Mouse (Mus musculus) kidney, postnatal 0 days (tissue): ENCODE results near the gene Pth2. TPM values are rescaled to one million over a fixed set of nuclear protein-coding genes. Genes with fewer than 3 reads are reported as not detected.

Experiments
- ATAC-seq: fragments of 200-750 bp; cut with Nextera tagmentation; replicated peaks from 2 replicates; pipeline ENCODE4 v1.8.0; 2017; ENCODE audit warnings: low read depth, moderate number of reproducible peaks, moderate TSS enrichment, moderate library complexity; ENCODE audit not compliant: low FRiP score
- DNase-seq: peaks from one replicate; pipeline ENCODE4 v3.0.0-alpha.2; 2016; ENCODE audit warnings: low spot score
- H3K27ac ChIP-seq: fragments of 300-500 bp; sonication (generic); 2 replicates; pipeline ENCODE4 v1.5.1; 2014; ENCODE audit warnings: mild to moderate bottlenecking
- H3K27me3 ChIP-seq: fragments of 300-500 bp; sonication (generic); 2 replicates; pipeline ENCODE4 v1.6.1; 2014; ENCODE audit warnings: low read length, mixed read lengths; ENCODE audit not compliant: insufficient read depth
- H3K36me3 ChIP-seq: fragments of 300-500 bp; sonication (generic); 2 replicates; pipeline ENCODE4 v1.6.1; 2014; ENCODE audit warnings: low read length, mixed read lengths; ENCODE audit not compliant: insufficient read depth
- H3K4me1 ChIP-seq: fragments of 300-500 bp; sonication (generic); replicated peaks from 2 replicates; pipeline ENCODE4 v1.6.1; 2014; ENCODE audit warnings: antibody characterized with exemption, low read length, mixed read lengths; ENCODE audit not compliant: insufficient read depth
- H3K4me2 ChIP-seq: fragments of 300-500 bp; sonication (generic); 2 replicates; pipeline ENCODE4 v1.6.1; 2014; ENCODE audit warnings: mild to moderate bottlenecking, low read length, moderate library complexity, mixed read lengths
- H3K4me3 ChIP-seq: fragments of 300-500 bp; sonication (generic); replicated peaks from 2 replicates; pipeline ENCODE4 v1.5.1; 2014; ENCODE audit warnings: low read depth, low read length
- H3K9ac ChIP-seq: fragments of 300-500 bp; sonication (generic); 2 replicates; pipeline ENCODE4 v1.6.1; 2014; ENCODE audit warnings: low read depth, low read length
- H3K9me3 ChIP-seq: fragments of 300-500 bp; sonication (generic); replicated peaks from 2 replicates; pipeline ENCODE4 v1.6.1; 2016; ENCODE audit warnings: low read length, inconsistent platforms, mixed read lengths
- CTCF ChIP-seq: IDR thresholded peaks from 2 replicates; pipeline ENCODE4 v1.5.1; 2016; ENCODE audit warnings: antibody characterized with exemption, low read depth, mild to moderate bottlenecking, moderate library complexity
- WGBS: fragments of 180-500 bp; shearing (Covaris S2); extraction: QIAGEN DNeasy Blood & Tissue Kit; methylation state at CpG from one replicate; pipeline ENCODE4 v1.1.7; 2014; 5-methylcytosine and 5-hydroxymethylcytosine counted together
- polyA plus RNA-seq: library from polyadenylated mRNA; unstranded; fragments of >200 nt; fragmentation: Nextera tagmentation; extraction: Ambion mirVana; gene quantifications from 2 replicates; pipeline ENCODE4 v1.2.1, GENCODE M21; 2015

Pth2 gene
- polyA plus RNA-seq, 1 experiment from 2014 or later, result not detected

DNA sequence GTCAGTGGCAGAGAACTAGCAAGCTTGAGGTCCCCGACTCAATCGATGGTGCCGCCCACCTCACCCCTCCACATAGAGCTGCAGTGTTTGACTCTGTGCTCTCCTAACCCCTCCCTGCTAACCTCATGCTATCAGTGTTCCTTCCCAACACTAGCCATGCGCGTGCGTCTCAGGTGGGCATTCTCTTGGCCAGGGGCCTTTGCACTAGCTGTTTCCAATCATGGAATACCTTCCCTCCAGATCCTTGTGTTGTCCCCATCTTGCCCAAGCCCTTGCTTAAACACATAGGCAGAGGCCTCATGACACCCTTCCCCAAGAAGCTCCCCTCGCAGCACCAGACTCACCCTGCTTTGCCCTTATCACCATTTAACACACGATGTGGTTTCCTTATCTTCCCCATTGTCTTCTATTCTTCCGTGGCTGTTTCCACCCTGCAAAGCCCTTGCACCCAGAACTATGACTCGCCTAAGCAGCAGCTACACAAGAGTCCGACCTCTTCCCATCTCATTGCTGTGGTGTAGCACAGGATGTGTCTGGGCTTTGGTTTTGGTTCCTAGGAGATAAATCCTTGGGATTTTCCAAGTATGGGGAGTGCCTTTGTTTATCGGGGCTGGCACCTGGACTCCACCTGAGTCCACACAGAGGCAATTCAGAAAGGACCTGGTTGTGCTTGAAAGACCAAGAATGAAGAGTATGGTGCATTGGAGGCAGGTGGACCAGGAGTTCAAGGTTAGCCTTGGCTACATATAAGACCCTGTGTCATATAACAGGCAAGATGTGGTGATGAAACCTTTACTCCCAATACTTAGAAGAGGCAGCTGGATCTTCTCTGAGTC, 43.4 kb upstream of the Pth2 start:
- no peak overlapping the region for H3K4me3 ChIP-seq
- ATAC-seq (no peak), DNase-seq (no peak)
- no peak overlapping the region for H3K4me2 ChIP-seq
- H3K36me3 ChIP-seq, result no peaks in the 10 kb centered on the region
- peaks cover 9% of the 10 kb centered on the region; the same call in 1 of the 2 replicates for H3K4me1 ChIP-seq
- H3K9ac ChIP-seq, result no peak overlapping the region
- no peak overlapping the region for H3K27ac ChIP-seq
- WGBS, result 78% methylated on average over 12 of the region's 12 CpGs
- no peaks in the 10 kb centered on the region for H3K9me3 ChIP-seq
- no peak for TF ChIP-seq CTCF
- no peaks in the 10 kb centered on the region for H3K27me3 ChIP-seq

DNA sequence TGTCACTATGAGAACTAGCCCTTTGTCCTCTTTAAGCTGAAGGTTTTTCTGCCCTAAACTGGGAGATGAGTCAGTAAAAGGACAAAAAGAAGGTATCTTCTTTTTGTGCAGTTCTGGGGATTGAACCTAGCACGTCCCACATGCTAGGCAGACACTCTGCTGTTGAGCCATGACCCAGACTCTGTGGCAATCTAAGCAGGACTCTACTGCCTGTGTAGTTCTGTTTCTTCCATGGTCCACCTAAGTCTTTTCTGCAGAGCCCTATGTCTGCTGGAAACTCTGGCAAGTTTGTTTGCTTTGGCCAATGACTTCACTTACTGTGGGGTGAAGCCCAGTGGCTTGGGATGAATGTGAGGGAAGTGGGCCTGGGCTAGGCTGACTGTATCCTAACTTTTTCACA, 42.4 kb upstream of the Pth2 start:
- TF ChIP-seq CTCF, result no peak
- Histone ChIP-seq H3K27me3 (no peaks in the 10 kb centered on the region), H3K9me3 (no peaks in the 10 kb centered on the region), H3K4me1 (peaks cover 9% of the 10 kb centered on the region; the same call in 1 of the 2 replicates), H3K9ac (no peak overlapping the region; the same call in 1 of the 2 replicates), H3K4me3 (no peak overlapping the region), H3K27ac (no peak overlapping the region), H3K4me2 (no peak overlapping the region), H3K36me3 (peaks cover 8% of the 10 kb centered on the region; the same call in 1 of the 2 replicates)
- DNase-seq (no peak), ATAC-seq (no peak)
- 70% methylated on average over 1 of the region's 1 CpGs for WGBS

GRCm38 (mm10) chr7:45139904-45140723, 40.7 kb upstream of the Pth2 start:
- ATAC-seq (no peak), DNase-seq (no peak)
- WGBS, result 71% methylated on average over 8 of the region's 8 CpGs

DNA sequence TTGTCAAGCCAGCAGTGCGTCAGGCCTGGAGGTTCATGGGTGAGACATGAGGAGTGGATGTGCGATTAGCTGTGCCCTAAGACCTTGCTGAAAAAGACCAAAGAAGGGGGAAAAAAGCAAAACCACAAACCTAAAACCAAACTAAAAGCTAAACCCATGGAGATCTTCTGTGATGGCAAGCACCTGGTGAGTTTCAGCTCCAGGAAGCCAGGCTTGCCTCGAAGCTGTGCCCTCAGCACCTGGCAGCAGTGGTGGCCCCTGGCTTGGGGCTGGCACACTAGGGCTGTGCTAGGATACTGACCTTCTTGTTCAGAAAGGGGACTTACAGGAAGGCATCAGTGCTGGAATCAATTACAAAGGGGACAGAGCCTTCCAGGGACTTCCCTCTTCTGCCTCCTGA, 39.5 kb upstream of the Pth2 start:
- Histone ChIP-seq H3K9ac (no peak overlapping the region), H3K27ac (no peak overlapping the region), H3K27me3 (no peaks in the 10 kb centered on the region), H3K9me3 (no peaks in the 10 kb centered on the region), H3K4me3 (no peak overlapping the region), H3K4me2 (no peak overlapping the region), H3K36me3 (peaks cover 32% of the 10 kb centered on the region), H3K4me1 (no peaks in the 10 kb centered on the region)
- 86% methylated on average over 3 of the region's 3 CpGs for WGBS
- no peak for ATAC-seq
- no peak for DNase-seq
- TF ChIP-seq CTCF, result no peak

More at GRCm38 (mm10) chr7:45139904-45140723, 40.7 kb upstream of the Pth2 start:
- Histone ChIP-seq H3K4me2 (no peak overlapping the region), H3K9ac (no peak overlapping the region), H3K4me3 (no peak overlapping the region), H3K27me3 (no peaks in the 10 kb centered on the region), H3K27ac (no peak overlapping the region), H3K4me1 (0 out of 2 replicates have a peak, but pooled peaks cover 3% of the 10 kb centered on the region), H3K9me3 (no peaks in the 10 kb centered on the region), H3K36me3 (peaks cover 22% of the 10 kb centered on the region)
- no peak for TF ChIP-seq CTCF

- 93% methylated on average over 5 of the region's 5 CpGs for WGBS
- TF ChIP-seq CTCF, result no peak
- Histone ChIP-seq H3K4me2 (no peak overlapping the region), H3K4me3 (no peak overlapping the region), H3K27me3 (no peaks in the 10 kb centered on the region), H3K9ac (no peak overlapping the region), H3K27ac (no peak overlapping the region), H3K36me3 (peaks cover 35% of the 10 kb centered on the region), H3K4me1 (no peaks in the 10 kb centered on the region), H3K9me3 (no peaks in the 10 kb centered on the region)
- DNase-seq (no peak), ATAC-seq (no peak)
Observed at GRCm38 (mm10) chr7:45141914-45142313, 38.9 kb upstream of the Pth2 start.
